Mouse (Mus musculus): ENCODE results near the gene Tgm4. TPM values are rescaled to one million over a fixed set of nuclear protein-coding genes. Genes with fewer than 3 reads are reported as not detected.

The Tgm4 gene
- polyA plus RNA-seq (2014; fragmentation: Nextera tagmentation; extraction: Ambion mirVana): 0.23 and 0.35 TPM in 2 replicates

DNA sequence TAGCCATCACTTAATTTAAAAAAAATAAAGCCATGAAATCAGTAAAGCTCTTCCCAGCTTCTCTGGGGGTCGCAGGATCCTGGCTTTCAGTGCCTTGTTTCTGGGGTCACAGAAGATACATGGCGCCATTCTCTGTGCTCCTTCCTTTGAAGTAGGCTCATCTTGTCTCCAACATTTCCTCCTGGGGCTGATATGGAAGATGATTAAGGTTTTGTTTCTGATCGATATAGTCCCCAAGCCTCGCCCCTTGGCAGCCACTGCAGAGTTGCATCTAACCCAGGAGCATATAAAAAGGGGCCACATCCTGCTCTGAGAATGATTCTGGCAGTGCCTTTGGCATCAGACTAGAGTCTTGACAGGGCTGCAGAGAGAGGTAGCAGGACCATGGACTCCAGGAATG is at the start of gene Tgm4:
Gene Tgm4 (plus strand): TSS at position 301 of the 400 bp plus-strand sequence.
- H3K36me3 ChIP-seq (ENCODE audit: control insufficient read depth, insufficient read depth, low read length): no peaks in the 10 kb centered on the region
- no peak within 1 kb of the TSS for H3K4me3 ChIP-seq (ENCODE audit: low read depth, low read length)
- H3K4me2 ChIP-seq: no peak within 1 kb of the TSS
- DNase-seq (ENCODE audit: low spot score) (no peak), ATAC-seq (replicated peaks; ENCODE audit: low FRiP score) (no peak)
- H3K9ac ChIP-seq (ENCODE audit: low read depth, low read length): no peak within 1 kb of the TSS
- WGBS: 76% methylated on average over 4 of the region's 4 CpGs
- H3K9me3 ChIP-seq (ENCODE audit: control insufficient read depth, low read length): no peaks in the 10 kb centered on the region
- H3K27ac ChIP-seq (ENCODE audit: low read depth, low read length): no peak within 1 kb of the TSS
- no peaks in the 10 kb centered on the region for H3K4me1 ChIP-seq (replicated peaks; ENCODE audit: control insufficient read depth, insufficient read depth, low read length)
- H3K27me3 ChIP-seq (replicated peaks; ENCODE audit: control insufficient read depth, insufficient read depth, low read length): no peaks in the 10 kb centered on the region

DNA sequence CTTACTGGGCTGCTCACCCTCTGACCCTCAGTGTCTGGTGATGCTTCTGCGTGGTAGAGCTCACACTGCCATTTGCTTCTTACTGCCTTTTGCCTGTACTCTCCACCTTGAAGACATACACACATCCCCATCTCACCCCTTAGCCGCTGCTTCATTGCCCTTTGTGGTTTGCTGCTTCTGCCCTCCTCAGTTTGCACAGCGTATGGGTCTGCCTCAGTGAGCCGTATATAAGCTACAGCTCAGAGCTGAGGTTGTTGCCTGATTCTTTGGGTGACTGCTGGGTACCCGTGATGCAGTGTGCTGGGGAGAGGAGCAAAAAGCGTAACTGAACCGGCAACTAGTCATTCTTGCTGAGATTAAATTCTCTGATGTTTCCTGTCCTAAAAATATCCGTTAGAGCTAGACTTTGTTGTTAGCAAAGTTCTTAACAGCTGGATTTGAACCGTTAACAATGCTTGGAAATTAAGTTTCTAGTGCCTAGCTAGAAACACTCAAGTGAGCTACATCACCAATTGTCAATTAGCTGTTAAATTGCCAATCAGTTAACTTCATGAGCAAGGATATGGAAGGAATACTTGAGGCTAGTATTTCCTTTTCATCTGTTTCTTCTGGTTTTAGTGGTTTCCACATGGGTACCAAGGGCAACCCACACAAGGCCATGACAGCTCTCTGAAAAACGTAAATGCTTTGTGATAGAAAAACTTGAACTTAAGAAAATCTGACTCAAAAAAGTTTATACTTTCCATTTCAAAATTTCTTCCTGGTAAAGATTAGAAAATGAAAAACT is 35.9 kb upstream of the Tgm4 start:
- Histone ChIP-seq H3K27ac (ENCODE audit: low read depth, low read length) (no peak overlapping the region), H3K4me1 (replicated peaks; ENCODE audit: control insufficient read depth, insufficient read depth, low read length) (no peaks in the 10 kb centered on the region), H3K9ac (ENCODE audit: low read depth, low read length) (no peak overlapping the region), H3K36me3 (ENCODE audit: control insufficient read depth, insufficient read depth, low read length) (peaks cover 33% of the 10 kb centered on the region), H3K9me3 (ENCODE audit: control insufficient read depth, low read length) (no peaks in the 10 kb centered on the region), H3K4me2 (no peak overlapping the region), H3K4me3 (ENCODE audit: low read depth, low read length) (no peak overlapping the region), H3K27me3 (replicated peaks; ENCODE audit: control insufficient read depth, insufficient read depth, low read length) (no peaks in the 10 kb centered on the region)
- no peak for DNase-seq (ENCODE audit: low spot score)
- no peak for ATAC-seq (replicated peaks; ENCODE audit: low FRiP score)
- WGBS: 88% methylated on average over 10 of the region's 10 CpGs

DNA sequence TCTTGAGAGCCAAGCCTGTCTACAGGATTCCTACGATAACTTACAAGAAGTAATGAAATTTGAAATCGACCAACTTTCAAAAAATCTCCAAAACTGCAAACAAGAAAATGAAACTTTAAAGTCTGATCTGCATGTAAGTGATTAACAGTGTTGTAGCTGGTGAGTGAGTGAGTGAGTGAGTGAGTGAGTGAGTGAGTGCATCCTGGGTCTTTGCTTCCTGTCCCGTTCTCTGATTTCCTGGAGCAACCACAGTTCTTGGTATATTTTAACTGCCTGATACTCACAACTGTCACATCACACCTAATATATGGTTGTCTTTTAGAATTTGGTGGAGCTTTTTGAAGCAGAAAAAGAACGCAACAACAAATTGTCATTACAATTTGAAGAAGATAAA is 35.3 kb upstream of the Tgm4 start:
- ATAC-seq (replicated peaks; ENCODE audit: low FRiP score) (no peak), DNase-seq (ENCODE audit: low spot score) (no peak)
- no peak overlapping the region for H3K27ac ChIP-seq (ENCODE audit: low read depth, low read length)
- no peaks in the 10 kb centered on the region for H3K9me3 ChIP-seq (ENCODE audit: control insufficient read depth, low read length)
- no peak overlapping the region for H3K4me3 ChIP-seq (ENCODE audit: low read depth, low read length)
- no peaks in the 10 kb centered on the region for H3K4me1 ChIP-seq (replicated peaks; ENCODE audit: control insufficient read depth, insufficient read depth, low read length)
- no peak overlapping the region for H3K9ac ChIP-seq (ENCODE audit: low read depth, low read length)
- peaks cover 36% of the 10 kb centered on the region for H3K36me3 ChIP-seq (ENCODE audit: control insufficient read depth, insufficient read depth, low read length)
- H3K27me3 ChIP-seq (replicated peaks; ENCODE audit: control insufficient read depth, insufficient read depth, low read length): no peaks in the 10 kb centered on the region
- 92% methylated on average over 4 of the region's 4 CpGs for WGBS
- no peak overlapping the region for H3K4me2 ChIP-seq

DNA sequence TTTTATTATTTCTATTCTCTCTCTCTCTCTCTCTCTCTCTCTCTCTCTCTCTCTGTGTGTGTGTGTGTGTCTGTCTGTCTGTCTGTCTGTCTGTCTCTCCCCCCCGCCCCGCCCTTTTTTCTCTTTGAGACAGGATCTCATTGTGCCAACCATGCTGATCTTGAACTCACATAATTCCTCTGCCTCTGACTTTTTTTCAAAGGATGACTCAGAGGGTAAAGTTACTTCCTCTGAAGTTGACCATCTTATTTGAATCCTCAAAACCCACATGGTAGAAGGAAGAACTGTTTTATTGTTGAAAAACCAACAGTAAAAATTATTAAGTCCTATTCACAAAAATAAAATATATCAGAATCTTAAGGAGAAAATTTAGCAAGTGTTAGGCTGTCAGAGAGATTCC is 29.8 kb upstream of the Tgm4 start:
- H3K9ac ChIP-seq (ENCODE audit: low read depth, low read length): no peak overlapping the region
- no peak overlapping the region for H3K27ac ChIP-seq (ENCODE audit: low read depth, low read length)
- no peaks in the 10 kb centered on the region for H3K27me3 ChIP-seq (replicated peaks; ENCODE audit: control insufficient read depth, insufficient read depth, low read length)
- ATAC-seq (replicated peaks; ENCODE audit: low FRiP score): no peak
- H3K4me1 ChIP-seq (replicated peaks; ENCODE audit: control insufficient read depth, insufficient read depth, low read length): no peaks in the 10 kb centered on the region
- 100% methylated on average over 2 of the region's 2 CpGs for WGBS
- no peaks in the 10 kb centered on the region for H3K9me3 ChIP-seq (ENCODE audit: control insufficient read depth, low read length)
- peaks cover 47% of the 10 kb centered on the region for H3K36me3 ChIP-seq (ENCODE audit: control insufficient read depth, insufficient read depth, low read length)
- no peak overlapping the region for H3K4me3 ChIP-seq (ENCODE audit: low read depth, low read length)
- DNase-seq (ENCODE audit: low spot score): no peak
- no peak overlapping the region for H3K4me2 ChIP-seq

DNA sequence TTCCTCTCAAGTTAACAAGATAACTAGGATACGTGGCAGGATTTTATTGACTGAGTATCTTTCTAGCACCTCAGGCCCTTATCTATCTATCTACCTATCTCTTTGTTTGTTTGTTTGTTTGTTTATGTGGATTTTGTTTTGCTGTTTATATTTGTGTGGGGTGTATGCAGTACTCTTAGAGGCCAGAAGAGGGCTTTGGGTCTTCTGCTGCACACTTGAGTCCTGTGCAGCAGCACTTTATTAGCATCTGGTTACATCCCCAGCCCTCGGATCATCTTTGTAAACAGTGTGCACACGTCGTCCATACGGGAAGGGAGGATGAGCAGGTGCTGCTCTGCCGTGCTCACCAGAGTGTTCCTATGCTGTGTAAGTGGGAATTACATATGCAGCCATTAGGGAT is 28.5 kb upstream of the Tgm4 start:
- H3K4me2 ChIP-seq: no peak overlapping the region
- no peak overlapping the region for H3K4me3 ChIP-seq (ENCODE audit: low read depth, low read length)
- no peak overlapping the region for H3K9ac ChIP-seq (ENCODE audit: low read depth, low read length)
- WGBS: 88% methylated on average over 6 of the region's 6 CpGs
- H3K27me3 ChIP-seq (replicated peaks; ENCODE audit: control insufficient read depth, insufficient read depth, low read length): no peaks in the 10 kb centered on the region
- no peak for DNase-seq (ENCODE audit: low spot score)
- H3K9me3 ChIP-seq (ENCODE audit: control insufficient read depth, low read length): no peaks in the 10 kb centered on the region
- ATAC-seq (replicated peaks; ENCODE audit: low FRiP score): no peak
- H3K27ac ChIP-seq (ENCODE audit: low read depth, low read length): no peak overlapping the region
- H3K4me1 ChIP-seq (replicated peaks; ENCODE audit: control insufficient read depth, insufficient read depth, low read length): no peaks in the 10 kb centered on the region
- H3K36me3 ChIP-seq (ENCODE audit: control insufficient read depth, insufficient read depth, low read length): peaks cover 54% of the 10 kb centered on the region

DNA sequence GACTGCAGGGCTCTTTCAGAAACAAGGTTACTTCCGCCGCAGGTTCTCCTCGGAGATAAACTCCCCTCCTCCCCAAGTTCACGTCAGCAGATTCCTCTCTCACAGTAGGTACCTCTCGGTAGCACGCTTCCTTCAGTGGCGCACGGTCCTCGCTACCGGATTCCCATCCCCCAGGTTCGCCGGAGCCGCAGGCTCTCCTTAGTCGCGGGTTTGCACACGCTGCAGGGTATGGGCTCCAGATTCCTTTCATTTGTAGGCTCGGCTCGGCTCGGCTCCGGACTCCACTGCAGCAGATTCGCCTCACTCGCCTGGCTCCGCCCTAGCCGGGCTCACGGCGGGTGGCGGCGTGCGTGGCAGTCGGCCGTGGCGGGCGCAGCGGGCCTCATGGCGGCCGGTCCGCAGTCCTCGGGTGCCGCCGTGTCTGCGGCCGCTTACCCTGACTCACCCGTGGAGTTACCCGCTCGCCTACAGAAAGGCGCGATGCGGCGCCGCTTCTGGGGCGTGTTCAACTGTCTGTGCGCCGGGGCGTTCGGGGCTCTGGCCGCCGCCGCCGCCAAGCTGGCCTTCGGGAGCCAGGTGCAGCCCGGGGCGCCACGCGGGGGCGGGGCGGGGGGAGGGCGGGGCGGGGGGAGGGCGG is 13.4 kb upstream of the Tgm4 start, which contains the start of gene Tmem42:
Gene Tmem42 (plus strand): TSS at position 332 of the 637 bp plus-strand sequence.
- Histone ChIP-seq H3K36me3 (ENCODE audit: control insufficient read depth, insufficient read depth, low read length) (peaks cover 2% of the 10 kb centered on the region; the same call in 1 of the 2 replicates), H3K4me1 (replicated peaks; ENCODE audit: control insufficient read depth, insufficient read depth, low read length) (peaks cover 13% of the 10 kb centered on the region), H3K4me3 (ENCODE audit: low read depth, low read length) (peak within 1 kb of the TSS; percentile 76), H3K27me3 (replicated peaks; ENCODE audit: control insufficient read depth, insufficient read depth, low read length) (no peaks in the 10 kb centered on the region), H3K9me3 (ENCODE audit: control insufficient read depth, low read length) (no peaks in the 10 kb centered on the region), H3K9ac (ENCODE audit: low read depth, low read length) (peak within 1 kb of the TSS; percentile 87), H3K27ac (ENCODE audit: low read depth, low read length) (peak within 1 kb of the TSS; percentile 90), H3K4me2 (peak within 1 kb of the TSS; percentile 81)
- peak; percentile 89 for DNase-seq (ENCODE audit: low spot score)
- ATAC-seq (replicated peaks; ENCODE audit: low FRiP score): peak; percentile 90
- WGBS: under 1% methylated on average over 57 of the region's 69 CpGs

DNA sequence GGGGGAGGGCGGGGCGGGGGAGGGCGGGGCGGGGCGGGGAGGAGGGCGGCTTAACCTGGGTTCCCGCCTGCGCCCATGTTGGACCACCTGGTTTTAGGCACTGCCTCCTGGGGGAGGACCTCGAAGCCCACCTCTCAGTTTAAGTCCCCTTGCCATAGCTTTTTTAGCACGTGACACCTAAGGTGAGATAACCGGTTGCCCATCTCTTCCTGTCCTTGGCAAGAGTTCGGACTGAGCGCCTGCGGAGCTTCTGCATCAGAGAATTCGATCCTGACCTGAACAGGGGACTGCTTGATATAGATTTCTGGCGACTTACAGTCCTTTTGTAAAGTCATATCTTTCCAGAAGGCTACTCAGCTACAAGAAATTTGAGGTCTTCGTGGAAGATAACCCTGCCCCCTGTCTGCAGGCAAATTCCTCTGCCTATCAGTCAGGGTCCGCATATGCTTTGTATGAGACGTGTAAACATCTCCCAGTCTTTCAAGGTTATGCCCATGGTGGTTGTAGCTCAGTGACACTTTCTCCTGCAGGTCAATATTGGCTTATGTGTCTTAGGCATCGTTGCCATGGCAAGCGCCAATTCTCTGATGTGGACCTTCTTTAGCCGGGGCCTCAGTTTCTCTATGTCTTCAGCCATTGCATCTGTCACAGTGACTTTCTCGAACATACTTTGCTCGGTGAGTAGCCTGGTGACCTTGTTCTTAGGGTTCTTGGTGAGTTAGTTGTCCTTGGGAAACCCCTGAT is 12.7 kb upstream of the Tgm4 start:
- peak overlapping the region; percentile 81 for H3K4me2 ChIP-seq
- no peak overlapping the region for H3K27ac ChIP-seq (ENCODE audit: low read depth, low read length)
- 33% methylated on average over 19 of the region's 24 CpGs for WGBS
- H3K36me3 ChIP-seq (ENCODE audit: control insufficient read depth, insufficient read depth, low read length): peaks cover under 1% of the 10 kb centered on the region; the same call in 1 of the 2 replicates
- H3K9ac ChIP-seq (ENCODE audit: low read depth, low read length): peak overlapping the region; percentile 35; the same call in 1 of the 2 replicates
- no peaks in the 10 kb centered on the region for H3K9me3 ChIP-seq (ENCODE audit: control insufficient read depth, low read length)
- peak overlapping the region; percentile 76 for H3K4me3 ChIP-seq (ENCODE audit: low read depth, low read length)
- H3K4me1 ChIP-seq (replicated peaks; ENCODE audit: control insufficient read depth, insufficient read depth, low read length): peaks cover 13% of the 10 kb centered on the region
- no peak for ATAC-seq (replicated peaks; ENCODE audit: low FRiP score)
- DNase-seq (ENCODE audit: low spot score): no peak
- no peaks in the 10 kb centered on the region for H3K27me3 ChIP-seq (replicated peaks; ENCODE audit: control insufficient read depth, insufficient read depth, low read length)

DNA sequence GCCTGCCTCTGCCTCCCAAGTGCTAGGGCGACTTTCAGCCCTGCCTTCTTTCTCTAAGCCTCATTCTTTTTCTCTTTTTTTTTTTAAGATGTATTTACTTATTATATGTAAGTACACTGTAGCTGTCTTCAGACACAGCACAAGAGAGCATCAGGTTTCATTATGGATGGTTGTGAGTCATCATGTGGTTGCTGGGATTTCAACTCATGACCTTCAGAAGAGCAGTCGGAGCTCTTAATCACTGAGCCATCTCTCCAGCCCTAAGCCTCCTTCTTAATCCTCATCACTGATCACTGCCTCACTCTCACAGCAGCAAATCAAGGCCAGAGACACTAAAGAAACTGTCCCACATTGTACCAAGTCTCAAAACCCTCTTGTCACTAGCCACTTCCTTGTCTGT is 10.3 kb upstream of the Tgm4 start:
- no peaks in the 10 kb centered on the region for H3K9me3 ChIP-seq (ENCODE audit: control insufficient read depth, low read length)
- 81% methylated on average over 2 of the region's 2 CpGs for WGBS
- H3K4me3 ChIP-seq (ENCODE audit: low read depth, low read length): no peak overlapping the region
- DNase-seq (ENCODE audit: low spot score): no peak
- no peaks in the 10 kb centered on the region for H3K27me3 ChIP-seq (replicated peaks; ENCODE audit: control insufficient read depth, insufficient read depth, low read length)
- H3K4me1 ChIP-seq (replicated peaks; ENCODE audit: control insufficient read depth, insufficient read depth, low read length): peaks cover 12% of the 10 kb centered on the region
- no peak for ATAC-seq (replicated peaks; ENCODE audit: low FRiP score)
- no peak overlapping the region for H3K4me2 ChIP-seq
- H3K9ac ChIP-seq (ENCODE audit: low read depth, low read length): no peak overlapping the region
- H3K36me3 ChIP-seq (ENCODE audit: control insufficient read depth, insufficient read depth, low read length): no peaks in the 10 kb centered on the region
- H3K27ac ChIP-seq (ENCODE audit: low read depth, low read length): no peak overlapping the region

Data from liver, embryonic 11.5 days (tissue).